Mouse (Mus musculus) thymus, adult 2 months (tissue): ENCODE measurements around the gene Mtrex. TPM values are rescaled to one million over a fixed set of nuclear protein-coding genes. Genes with fewer than 3 reads are reported as not detected.

Experiments
- DNase-seq: peaks from one replicate; pipeline ENCODE4 v3.0.0; 2021
- H3K27ac ChIP-seq: fragments of 200-500 bp; 2 replicates; pipeline ENCODE4 v1.5.1; 2012; ENCODE audit warnings: low read length, control low read depth; ENCODE audit not compliant: control insufficient read depth, insufficient read depth
- H3K27me3 ChIP-seq: fragments of 200-500 bp; 2 replicates; pipeline ENCODE4 v1.6.1; 2012; ENCODE audit warnings: mild to moderate bottlenecking, low read length, moderate library complexity, mixed read lengths; ENCODE audit not compliant: control insufficient read depth, insufficient read depth
- H3K36me3 ChIP-seq: fragments of 200-500 bp; 2 replicates; pipeline ENCODE4 v1.6.1; 2012; ENCODE audit warnings: mild to moderate bottlenecking, low read length, moderate library complexity; ENCODE audit not compliant: control insufficient read depth, insufficient read depth
- H3K4me1 ChIP-seq: fragments of 200-500 bp; replicated peaks from 2 replicates; pipeline ENCODE4 v1.6.1; 2012; ENCODE audit warnings: low read length; ENCODE audit not compliant: control insufficient read depth, insufficient read depth
- H3K4me3 ChIP-seq: fragments of 200-500 bp; 2 replicates; pipeline ENCODE4 v1.5.1; 2012; ENCODE audit warnings: mild to moderate bottlenecking, low read length, control low read depth, moderate library complexity; ENCODE audit not compliant: control insufficient read depth, insufficient read depth
- CTCF ChIP-seq: fragments of 200-500 bp; IDR thresholded peaks from 2 replicates; pipeline ENCODE4 v1.5.1; 2012; ENCODE audit warnings: mild to moderate bottlenecking, control low read depth, low read length, moderate library complexity, borderline replicate concordance; ENCODE audit not compliant: control insufficient read depth, poor library complexity, insufficient read depth; ENCODE audit errors: extremely low read depth
- POLR2A ChIP-seq: fragments of 200-500 bp; IDR thresholded peaks from 2 replicates; pipeline ENCODE4 v1.6.1; 2012; ENCODE audit warnings: mild to moderate bottlenecking, low read length, control low read depth, moderate library complexity; ENCODE audit not compliant: control insufficient read depth, poor library complexity, insufficient read depth; ENCODE audit errors: extremely low read depth
- WGBS: fragments of 180-500 bp; shearing (Covaris S2); methylation state at CpG from one replicate; pipeline ENCODE4 v1.1.7; 2018; 5-methylcytosine and 5-hydroxymethylcytosine counted together
- polyA plus RNA-seq: library from polyadenylated mRNA; depleted of rRNA; stranded (reverse); fragments of >200 nt; gene quantifications from 2 replicates; pipeline ENCODE4 v1.2.3, GENCODE M21; 2012

Gene Mtrex
- polyA plus RNA-seq, 1 experiment = 14.5 TPM

- Histone ChIP-seq H3K4me3 (no peak overlapping the region), H3K36me3 (no peaks in the 10 kb centered on the region), H3K27ac (no peak overlapping the region), H3K4me1 (peaks cover 7% of the 10 kb centered on the region), H3K27me3 (no peaks in the 10 kb centered on the region)
- no peak for DNase-seq
- TF ChIP-seq POLR2A (no peak), CTCF (no peak)
- WGBS = 48% methylated on average over 4 of the region's 4 CpGs
Observed at GRCm38 (mm10) chr13:112925976-112926375, 1.2 kb downstream of the Mtrex start.

DNA sequence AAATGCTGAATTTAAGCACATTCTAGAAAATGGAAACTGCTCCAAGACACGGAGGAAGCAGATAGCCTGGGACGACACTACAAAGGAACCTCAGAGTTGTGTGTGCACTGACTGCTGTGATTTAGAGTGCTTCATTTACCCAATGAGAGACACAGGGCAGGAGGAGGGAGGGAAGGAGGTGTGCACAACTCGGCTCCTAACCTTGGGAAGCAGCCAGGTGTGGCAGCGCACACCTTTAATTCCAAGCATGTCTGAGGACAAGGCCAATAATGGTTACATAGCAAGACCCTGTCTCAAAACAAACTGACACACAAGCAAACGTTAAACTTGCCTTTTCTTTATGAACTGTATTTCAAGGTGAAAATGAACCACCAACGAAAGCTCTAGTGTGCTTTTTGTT is 1.9 kb downstream of the Mtrex start:
- no peak for TF ChIP-seq POLR2A
- TF ChIP-seq CTCF = no peak
- Histone ChIP-seq H3K4me3 (no peak overlapping the region), H3K27ac (no peak overlapping the region), H3K36me3 (peaks cover 1% of the 10 kb centered on the region; the same call in 1 of the 2 replicates), H3K4me1 (peaks cover 7% of the 10 kb centered on the region), H3K27me3 (no peaks in the 10 kb centered on the region)
- WGBS = 75% methylated on average over 6 of the region's 6 CpGs
- no peak for DNase-seq

GRCm38 (mm10) chr13:112920906-112921305 is 6.3 kb downstream of the Mtrex start:
- no peak overlapping the region for H3K27ac ChIP-seq
- no peak overlapping the region for H3K4me3 ChIP-seq
- H3K36me3 ChIP-seq = peaks cover 36% of the 10 kb centered on the region
- peaks cover 4% of the 10 kb centered on the region for H3K4me1 ChIP-seq
- 93% methylated on average over 3 of the region's 3 CpGs for WGBS
- DNase-seq = no peak
- no peaks in the 10 kb centered on the region for H3K27me3 ChIP-seq
- TF ChIP-seq CTCF = no peak

DNA sequence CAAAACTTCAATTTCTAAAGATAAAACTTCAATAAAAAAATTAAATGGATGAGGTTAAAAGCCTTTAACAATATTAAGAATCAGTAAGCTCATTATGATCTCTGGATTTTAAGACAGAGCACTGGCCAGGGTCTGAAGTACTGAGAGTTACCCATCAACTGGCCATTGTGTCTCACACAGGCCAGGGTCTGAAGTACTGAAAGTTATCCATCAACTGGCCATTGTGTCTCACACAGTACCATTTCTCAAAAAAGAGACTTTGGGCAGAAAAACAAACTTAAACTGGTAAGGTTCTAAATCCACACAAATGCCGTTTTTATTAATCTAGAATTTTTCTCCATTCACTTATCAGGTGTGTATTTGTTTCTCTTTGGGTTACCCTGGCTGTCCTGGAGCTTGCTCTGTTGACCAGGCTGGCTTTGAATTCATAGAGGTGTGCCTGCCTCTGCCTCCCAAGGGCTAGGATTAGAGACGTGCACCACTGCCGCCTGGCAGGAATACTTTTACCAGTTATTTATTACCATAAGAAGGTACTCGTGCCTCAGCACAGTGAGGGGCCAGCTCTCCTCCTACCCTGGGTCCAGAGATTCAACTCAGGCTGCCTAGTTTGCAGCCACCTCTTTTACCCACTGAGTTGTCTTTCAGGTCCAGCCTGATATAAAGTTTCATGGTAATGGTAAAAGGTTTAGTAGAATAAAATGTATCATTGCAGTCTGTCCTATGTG is 7.9 kb downstream of the Mtrex start:
- H3K36me3 ChIP-seq = peaks cover 43% of the 10 kb centered on the region
- no peaks in the 10 kb centered on the region for H3K4me1 ChIP-seq
- 97% methylated on average over 4 of the region's 4 CpGs for WGBS
- TF ChIP-seq POLR2A = no peak
- no peak for TF ChIP-seq CTCF
- H3K27ac ChIP-seq = no peak overlapping the region
- no peak overlapping the region for H3K4me3 ChIP-seq
- no peak for DNase-seq
- H3K27me3 ChIP-seq = no peaks in the 10 kb centered on the region

DNA sequence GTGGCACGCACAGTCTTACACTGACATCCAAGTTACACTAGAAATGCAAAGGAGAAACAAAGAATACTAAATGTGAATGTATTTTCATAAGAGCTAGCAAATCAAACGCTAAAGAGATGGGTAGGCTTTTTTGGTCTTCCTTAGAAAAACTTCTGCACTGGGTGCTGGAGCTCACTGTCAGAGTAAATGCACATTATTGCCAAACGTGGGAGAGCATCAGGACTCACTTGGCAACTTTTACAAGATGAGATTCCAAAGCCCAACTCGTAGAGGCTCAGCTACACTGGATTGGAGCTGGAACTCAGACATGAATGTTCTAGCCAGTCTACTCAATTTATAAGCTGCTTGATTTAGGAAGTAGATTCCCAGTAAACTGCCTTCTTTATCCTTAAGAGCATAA is 16.8 kb downstream of the Mtrex start:
- Histone ChIP-seq H3K27me3 (no peaks in the 10 kb centered on the region), H3K27ac (no peak overlapping the region), H3K36me3 (peaks cover 59% of the 10 kb centered on the region), H3K4me3 (no peak overlapping the region), H3K4me1 (no peaks in the 10 kb centered on the region)
- TF ChIP-seq CTCF (no peak), POLR2A (no peak)
- no peak for DNase-seq
- WGBS = 91% methylated on average over 4 of the region's 4 CpGs

DNA sequence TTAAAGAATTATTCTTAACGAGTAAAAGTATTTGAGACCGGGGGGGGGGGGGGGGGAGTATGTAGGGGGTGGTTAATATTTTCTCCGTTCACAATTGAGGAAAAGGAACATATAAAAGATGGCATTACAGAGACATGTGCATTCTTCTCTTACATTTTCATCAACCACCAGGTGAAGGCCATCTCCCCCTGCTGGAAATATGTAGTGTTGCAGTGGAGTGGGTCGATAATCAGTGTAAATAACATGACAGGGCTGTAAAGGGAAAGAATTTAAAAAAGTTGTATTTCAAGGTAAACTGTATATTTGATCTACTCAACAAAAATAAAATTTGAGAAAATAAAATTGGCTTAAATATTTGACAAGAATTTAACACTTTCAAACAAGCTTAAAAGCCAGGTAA is 17.5 kb downstream of the Mtrex start:
- no peak for TF ChIP-seq POLR2A
- TF ChIP-seq CTCF = no peak
- 50% methylated on average over 4 of the region's 4 CpGs for WGBS
- DNase-seq = peak; percentile 34
- H3K4me3 ChIP-seq = no peak overlapping the region
- H3K4me1 ChIP-seq = no peaks in the 10 kb centered on the region
- H3K36me3 ChIP-seq = peaks cover 64% of the 10 kb centered on the region
- no peaks in the 10 kb centered on the region for H3K27me3 ChIP-seq
- no peak overlapping the region for H3K27ac ChIP-seq

- Histone ChIP-seq H3K36me3 (peaks cover 73% of the 10 kb centered on the region), H3K4me3 (no peak overlapping the region), H3K4me1 (no peaks in the 10 kb centered on the region), H3K27me3 (no peaks in the 10 kb centered on the region), H3K27ac (no peak overlapping the region)
- WGBS = 94% methylated on average over 3 of the region's 3 CpGs
- DNase-seq = no peak
- TF ChIP-seq CTCF (no peak), POLR2A (no peak)
Observed at GRCm38 (mm10) chr13:112902176-112902575, 25.0 kb downstream of the Mtrex start.
